Mouse (Mus musculus) lung, postnatal 0 days (tissue): Measurements from ENCODE around the gene Cdk1.

Experiments used
- CTCF ChIP-seq: IDR thresholded peaks from 2 replicates; pipeline ENCODE4 v1.5.1; 2016; ENCODE audit warnings: antibody characterized with exemption, mild to moderate bottlenecking
- EP300 ChIP-seq: IDR thresholded peaks from 2 replicates; pipeline ENCODE4 v1.6.1; 2016; ENCODE audit warnings: antibody characterized with exemption, mild to moderate bottlenecking, control low read depth

DNA sequence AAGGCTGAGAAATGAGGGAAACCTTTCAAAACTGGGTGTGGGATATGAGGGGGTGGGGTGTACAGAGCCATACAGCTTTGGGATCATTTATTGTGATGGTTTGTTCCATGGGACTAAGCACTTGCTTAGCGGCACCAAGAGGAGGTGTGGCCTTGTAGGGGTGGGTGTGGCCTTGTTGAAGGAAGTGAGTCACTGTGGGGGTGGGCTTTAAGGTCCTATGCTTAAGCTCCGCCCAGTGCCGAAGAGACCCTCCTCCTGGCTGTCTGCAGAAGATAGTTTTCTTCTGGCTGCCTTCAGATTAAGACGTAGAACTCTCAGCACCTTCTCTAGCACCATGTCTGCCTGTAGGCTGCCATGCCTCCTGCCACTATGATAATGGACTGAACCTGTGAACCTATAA is 36.8 kb upstream of the Cdk1 start:
- TF ChIP-seq CTCF (no peak), EP300 (no peak)
